Mouse (Mus musculus) bone marrow macrophage, adult 2 months (primary cell): ENCODE measurements at regions not wholly inside any gene's neighbourhood (a gene's known extent, or its start where the extent isn't known, plus 50 kb on each side); places are given as distances from the start of the nearest gene placed in this dataset.
A peak's percentile ranks its signal among the peaks of the same experiment; 100 is the strongest.

Source experiments
- H3K27ac ChIP-seq: 2 replicates; pipeline ENCODE4 v1.5.1; 2012; ENCODE audit warnings: low read depth, low read length; ENCODE audit not compliant: insufficient read depth
- H3K4me1 ChIP-seq: 2 replicates; pipeline ENCODE4 v1.6.1; 2012; ENCODE audit warnings: low read length; ENCODE audit not compliant: control insufficient read depth, insufficient read depth
- H3K4me3 ChIP-seq: 2 replicates; pipeline ENCODE4 v1.5.1; 2012; ENCODE audit warnings: mild to moderate bottlenecking, low read length, moderate library complexity; ENCODE audit not compliant: insufficient read depth
- CTCF ChIP-seq: IDR thresholded peaks from 2 replicates; pipeline ENCODE4 v1.5.1; 2012; ENCODE audit warnings: low read depth, mild to moderate bottlenecking, low read length, moderate library complexity
- POLR2A ChIP-seq: IDR thresholded peaks from 2 replicates; pipeline ENCODE4 v1.6.1; 2012; ENCODE audit warnings: mild to moderate bottlenecking, low read depth, low read length, borderline replicate concordance

- TF ChIP-seq CTCF, result no peak
- Histone ChIP-seq H3K4me1 (no peaks in the 10 kb centered on the region), H3K27ac (no peak overlapping the region), H3K4me3 (no peak overlapping the region)
Measured at GRCm38 (mm10) chr5:75861916-75862629, 116.2 kb downstream of the Kdr start.

- TF ChIP-seq CTCF (no peak), POLR2A (no peak)
- Histone ChIP-seq H3K4me3 (no peak overlapping the region), H3K4me1 (no peaks in the 10 kb centered on the region), H3K27ac (no peak overlapping the region)
Measured at GRCm38 (mm10) chr5:75859316-75859836, 118.9 kb downstream of the Kdr start.

GRCm38 (mm10) chr5:75850855-75851254 lies 127.4 kb downstream of the Kdr start:
- Histone ChIP-seq H3K4me3 (no peak overlapping the region), H3K4me1 (no peaks in the 10 kb centered on the region), H3K27ac (no peak overlapping the region)
- TF ChIP-seq POLR2A (no peak), CTCF (no peak)

GRCm38 (mm10) chr5:75847966-75848365 lies 130.3 kb downstream of the Kdr start:
- TF ChIP-seq CTCF, result no peak
- TF ChIP-seq POLR2A, result no peak

DNA sequence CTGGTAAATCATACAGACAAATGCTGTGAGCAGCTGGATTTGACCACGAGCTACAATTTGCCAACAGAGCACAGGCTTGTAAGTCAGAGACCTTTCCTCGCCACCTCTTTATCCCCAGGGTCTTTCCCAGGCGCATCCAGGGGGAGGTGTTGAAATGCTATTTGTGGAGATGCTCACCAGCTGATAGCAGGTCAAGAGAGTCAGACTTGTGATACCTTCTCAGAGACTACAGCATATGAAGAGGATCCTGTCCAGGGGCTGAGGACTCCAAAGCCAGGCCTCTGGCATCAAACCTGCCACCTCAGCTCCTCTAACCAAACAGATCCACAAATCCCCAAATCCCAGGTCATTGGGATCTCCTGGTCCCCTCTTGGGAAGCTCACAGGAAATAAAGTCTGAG lies 130.9 kb downstream of the Kdr start:
- TF ChIP-seq POLR2A, result no peak
- no peak for TF ChIP-seq CTCF
- Histone ChIP-seq H3K4me3 (no peak overlapping the region), H3K27ac (no peak overlapping the region)

More at GRCm38 (mm10) chr5:75847966-75848365, 130.3 kb downstream of the Kdr start:
- Histone ChIP-seq H3K4me3 (no peak overlapping the region), H3K4me1 (no peaks in the 10 kb centered on the region), H3K27ac (no peak overlapping the region)

GRCm38 (mm10) chr5:75846016-75846415 lies 132.2 kb downstream of the Kdr start:
- TF ChIP-seq CTCF (no peak), POLR2A (no peak)
- no peak overlapping the region for H3K4me3 ChIP-seq
- H3K27ac ChIP-seq, result no peak overlapping the region
- H3K4me1 ChIP-seq, result no peaks in the 10 kb centered on the region

More for the DNA sequence above, 130.9 kb downstream of the Kdr start:
- H3K4me1 ChIP-seq, result no peaks in the 10 kb centered on the region

DNA sequence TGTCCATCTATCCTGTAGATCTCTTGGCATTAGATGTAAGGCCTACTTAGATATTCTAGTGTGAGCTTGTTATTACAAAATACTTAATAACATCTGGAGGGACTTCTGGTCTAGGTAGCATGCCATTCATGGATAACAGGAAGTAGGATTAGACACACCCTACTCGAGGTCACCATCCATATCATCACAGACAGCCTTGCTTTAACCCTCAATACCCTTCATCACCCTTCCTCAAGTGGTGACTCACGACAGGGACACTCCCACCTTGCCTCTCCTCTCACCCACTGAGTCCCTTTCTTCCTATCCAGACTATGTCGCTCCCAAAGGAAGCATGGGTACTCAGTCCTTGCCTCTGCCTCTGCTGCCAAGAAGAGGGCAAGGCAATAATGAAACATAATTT lies 134.5 kb downstream of the Kdr start:
- no peak overlapping the region for H3K27ac ChIP-seq
- no peak for TF ChIP-seq CTCF
- no peak for TF ChIP-seq POLR2A
- H3K4me1 ChIP-seq, result no peaks in the 10 kb centered on the region
- H3K4me3 ChIP-seq, result no peak overlapping the region

DNA sequence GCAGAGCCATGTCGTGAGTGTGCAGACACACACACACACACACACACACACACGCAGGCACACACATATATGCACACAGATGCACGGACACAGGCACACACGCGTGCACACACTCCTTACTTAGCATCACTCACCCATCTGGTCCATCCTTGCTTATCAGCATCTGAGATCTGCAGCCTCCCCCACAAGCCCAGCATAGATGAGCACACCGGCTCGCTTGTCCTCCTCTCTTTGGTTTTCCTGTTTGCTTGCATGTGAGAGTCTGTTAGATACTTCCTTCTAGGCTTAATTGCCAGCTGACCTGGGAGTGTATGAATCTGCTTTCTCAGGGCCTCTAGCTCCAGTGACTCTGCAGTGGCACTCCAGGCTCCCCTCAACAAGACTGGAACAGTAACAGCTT lies 137.8 kb downstream of the Kdr start:
- Histone ChIP-seq H3K27ac (no peak overlapping the region), H3K4me3 (no peak overlapping the region), H3K4me1 (0 out of 2 replicates have a peak, but pooled peaks cover 2% of the 10 kb centered on the region)
- no peak for TF ChIP-seq POLR2A
- no peak for TF ChIP-seq CTCF

- Histone ChIP-seq H3K4me3 (peak overlapping the region; percentile 49), H3K4me1 (0 out of 2 replicates have a peak, but pooled peaks cover 2% of the 10 kb centered on the region), H3K27ac (no peak overlapping the region)
- no peak for TF ChIP-seq POLR2A
- no peak for TF ChIP-seq CTCF
Measured at GRCm38 (mm10) chr5:75835556-75835961, 142.7 kb downstream of the Kdr start.

- TF ChIP-seq CTCF, result no peak
- TF ChIP-seq POLR2A, result no peak
- peak overlapping the region; percentile 49 for H3K4me3 ChIP-seq
- 0 out of 2 replicates have a peak, but pooled peaks cover 2% of the 10 kb centered on the region for H3K4me1 ChIP-seq
- H3K27ac ChIP-seq, result no peak overlapping the region
Measured at GRCm38 (mm10) chr5:75834766-75835555, 143.3 kb downstream of the Kdr start.
